Mouse (Mus musculus) right cerebral cortex, adult 2 months (tissue): ENCODE measurements around the gene Arhgef12.

Source experiments
- DNase-seq, 2 experiments: peaks; one replicate each; pipeline ENCODE4 v3.0.0; 2021 to 2022; ENCODE audit warnings: low spot score in 2 of 2

The Arhgef12 gene

DNA sequence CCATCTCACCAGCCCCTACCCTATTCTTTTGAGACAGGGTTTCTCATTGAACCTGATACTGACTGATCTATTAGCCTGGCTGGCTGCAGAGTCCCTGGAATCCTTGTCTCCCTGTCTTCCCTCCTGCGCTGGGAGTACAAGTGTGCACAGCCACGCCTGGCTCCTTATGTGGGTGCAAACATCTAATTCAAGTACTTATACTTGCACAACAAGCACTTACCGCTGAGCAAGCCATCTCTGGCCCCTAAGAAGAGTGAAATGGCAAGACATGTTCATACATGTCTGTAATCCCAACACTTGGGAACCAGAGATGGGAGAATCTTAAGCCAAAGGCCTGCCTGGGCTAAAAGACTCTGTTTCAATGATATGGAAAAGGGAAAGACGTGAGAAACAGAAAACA is 104.0 kb downstream of the Arhgef12 start:
- DNase-seq, result no peak

DNA sequence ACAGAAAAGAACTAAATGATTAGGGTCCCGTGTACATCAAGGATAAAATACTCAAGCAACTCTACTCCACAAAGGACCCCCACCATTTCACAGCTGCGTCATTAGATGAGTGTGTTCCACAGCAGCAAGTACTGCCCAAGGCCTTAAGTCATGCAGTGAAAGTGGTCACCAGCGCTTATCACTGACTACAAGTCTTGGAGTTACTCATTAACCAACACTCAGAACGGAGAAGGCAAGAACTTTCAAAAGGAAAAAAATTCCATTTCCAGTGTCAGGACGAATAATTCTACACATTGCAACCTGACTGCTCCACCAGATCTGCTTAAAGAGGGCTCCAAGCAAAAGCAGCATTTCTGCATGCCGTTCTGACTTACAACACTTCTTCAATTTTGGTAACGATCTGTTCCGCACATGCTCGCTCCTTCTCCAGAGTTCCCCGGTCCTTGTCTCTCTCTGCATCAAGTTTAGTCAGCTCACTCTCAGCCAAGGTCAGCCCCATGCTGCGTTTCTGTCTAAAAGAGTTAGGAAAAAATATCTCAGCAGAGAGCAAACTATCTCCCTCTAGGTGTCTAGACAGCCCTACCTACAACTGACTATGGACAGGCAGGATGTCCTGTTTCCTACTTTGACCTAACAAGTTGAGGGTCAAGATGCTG is 106.3 kb downstream of the Arhgef12 start:
- no peak for DNase-seq

DNA sequence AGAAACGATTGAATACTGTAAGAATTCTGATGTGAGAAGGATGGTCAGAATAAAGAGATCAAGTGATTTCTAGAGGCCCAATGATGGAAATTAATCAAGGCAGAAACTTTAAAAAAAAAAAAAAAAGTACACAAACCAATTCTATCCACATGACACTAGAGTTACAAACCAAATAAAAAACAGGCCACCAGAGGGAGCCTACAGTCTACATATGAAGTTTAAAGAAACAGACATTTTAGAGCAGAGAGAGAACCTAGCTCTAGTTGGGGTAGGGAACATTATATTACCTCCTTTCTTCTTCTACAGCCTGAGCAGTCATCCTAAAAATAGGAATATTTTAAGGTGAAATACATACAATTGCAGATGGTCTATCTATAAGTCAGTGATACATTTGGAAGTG is 107.0 kb downstream of the Arhgef12 start:
- DNase-seq, result peak; percentile 48 to 67

DNA sequence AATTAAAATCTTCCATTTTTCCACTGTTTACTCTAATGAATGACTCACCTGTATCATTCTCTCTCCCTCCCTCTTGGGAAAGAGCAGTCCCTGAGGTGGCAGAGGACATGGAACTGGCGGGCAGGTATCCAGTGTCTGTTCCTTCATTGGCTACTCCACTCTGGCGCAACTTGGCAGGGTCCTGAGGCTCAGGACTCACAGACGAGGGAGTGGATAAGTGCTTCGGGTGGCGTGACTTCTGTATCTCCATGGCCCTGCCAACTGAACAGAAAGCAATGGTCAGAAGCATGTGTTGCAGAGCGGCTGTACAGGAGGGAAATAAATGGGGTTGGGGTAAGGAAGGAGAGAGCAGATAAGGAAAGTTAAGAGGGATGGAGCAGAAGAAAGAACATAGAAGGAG is 109.5 kb downstream of the Arhgef12 start:
- no peak for DNase-seq

DNA sequence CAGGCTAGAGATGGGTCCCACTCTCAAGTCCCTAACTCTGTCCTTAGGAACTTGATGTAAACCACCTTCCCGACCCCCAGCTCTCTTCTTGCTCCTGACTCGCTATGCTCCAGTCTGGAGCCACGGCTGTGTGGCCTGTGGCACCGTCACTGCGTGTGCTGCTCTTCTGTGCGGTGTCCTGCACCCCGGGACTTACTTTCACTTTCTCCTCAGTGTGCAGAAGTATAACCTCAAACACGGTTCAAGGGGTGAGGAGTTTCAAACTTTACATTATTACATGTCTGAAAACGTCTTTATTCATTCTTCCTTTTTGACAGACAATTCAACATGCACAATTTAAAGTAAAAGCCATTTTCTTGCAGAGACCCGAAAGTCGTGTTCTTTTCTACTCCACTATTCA is 111.7 kb downstream of the Arhgef12 start:
- DNase-seq, result no peak

DNA sequence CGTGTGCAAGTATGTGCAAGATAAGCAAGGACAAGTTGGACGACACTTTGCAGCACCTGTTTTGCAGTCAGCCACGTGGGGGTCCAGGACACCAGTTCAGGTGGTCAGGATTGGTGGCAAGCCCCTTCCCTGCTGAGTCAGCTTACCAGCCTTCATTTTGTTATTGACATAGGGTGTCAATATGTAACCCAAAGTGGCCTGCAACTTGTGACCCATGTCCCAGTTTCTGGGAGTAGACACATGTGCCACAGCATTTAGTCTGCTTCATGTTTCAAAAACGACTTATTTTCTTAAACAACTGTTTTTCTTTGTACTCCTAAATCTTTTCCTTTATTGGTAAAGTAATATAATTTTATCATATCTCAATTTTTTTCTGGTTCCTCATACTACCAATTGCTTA is 112.3 kb downstream of the Arhgef12 start:
- DNase-seq, result no peak

DNA sequence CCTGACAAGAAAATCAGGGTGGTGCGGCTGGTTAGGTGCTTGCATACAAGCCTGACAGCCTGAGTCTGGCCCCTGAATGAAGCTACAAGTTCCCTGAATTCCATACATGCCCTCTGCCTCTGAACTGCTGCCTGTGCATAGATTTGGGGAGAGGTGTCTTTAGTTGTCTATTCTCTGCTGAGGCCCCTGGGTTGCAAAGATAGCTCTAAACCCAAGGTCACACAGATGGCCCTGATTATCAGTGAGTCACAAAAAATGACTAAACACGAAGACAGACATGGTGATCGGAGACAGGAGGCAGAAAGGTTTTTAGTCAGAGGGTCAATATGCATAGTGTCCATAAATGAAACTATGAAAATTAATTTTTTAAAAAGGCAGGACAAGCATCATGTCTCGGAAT is 113.4 kb downstream of the Arhgef12 start:
- DNase-seq, result no peak

DNA sequence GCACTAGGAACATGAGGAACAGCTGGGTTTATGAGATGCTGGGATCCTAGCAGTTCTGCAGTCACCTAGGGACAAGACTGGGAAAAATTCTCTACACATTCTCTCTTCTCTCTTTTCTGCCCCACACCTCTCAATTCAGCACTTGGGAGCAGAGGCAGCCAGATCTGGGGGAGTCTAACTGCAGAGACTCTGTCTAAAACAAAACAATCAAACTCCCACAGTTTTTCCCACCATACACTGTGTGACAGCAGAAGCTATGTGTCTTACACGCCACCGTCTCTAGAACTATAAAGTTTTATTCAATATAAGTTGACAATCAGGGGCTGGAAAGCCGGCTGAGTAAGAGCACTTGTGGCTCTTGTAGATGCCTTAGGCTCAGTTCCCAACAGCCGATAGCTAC is 119.1 kb downstream of the Arhgef12 start:
- peak; percentile 42 to 48 for DNase-seq

DNA sequence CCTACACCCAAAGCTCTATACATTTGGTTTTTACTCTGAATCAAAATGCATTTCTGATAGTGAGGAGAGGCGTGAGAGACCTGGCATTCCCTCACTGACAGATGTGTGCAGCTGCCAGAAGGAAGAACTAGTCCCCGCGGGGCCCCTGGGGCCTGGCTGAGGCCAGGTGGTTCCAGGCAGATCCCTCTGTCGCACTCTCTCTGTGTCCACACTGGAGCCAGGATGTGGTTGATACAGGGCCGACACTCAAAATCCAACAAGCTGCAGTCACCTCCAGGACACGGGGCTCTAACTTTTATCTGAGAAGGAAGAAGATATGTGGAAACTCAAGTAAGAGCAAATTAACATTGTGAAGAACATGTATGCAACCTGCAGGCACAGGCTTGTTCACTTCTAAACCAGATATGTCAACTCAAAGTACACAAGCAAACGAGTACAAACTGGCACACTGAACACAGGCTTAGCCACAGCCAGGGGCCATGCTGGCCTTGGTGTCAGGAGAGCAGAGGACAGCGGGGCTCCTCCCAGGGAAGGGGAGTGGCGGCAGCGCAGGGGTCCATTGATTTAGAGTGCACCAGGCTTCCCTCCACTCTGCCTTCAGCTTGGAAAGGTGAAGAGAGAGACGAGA is 138.0 kb downstream of the Arhgef12 start:
- no peak for DNase-seq

DNA sequence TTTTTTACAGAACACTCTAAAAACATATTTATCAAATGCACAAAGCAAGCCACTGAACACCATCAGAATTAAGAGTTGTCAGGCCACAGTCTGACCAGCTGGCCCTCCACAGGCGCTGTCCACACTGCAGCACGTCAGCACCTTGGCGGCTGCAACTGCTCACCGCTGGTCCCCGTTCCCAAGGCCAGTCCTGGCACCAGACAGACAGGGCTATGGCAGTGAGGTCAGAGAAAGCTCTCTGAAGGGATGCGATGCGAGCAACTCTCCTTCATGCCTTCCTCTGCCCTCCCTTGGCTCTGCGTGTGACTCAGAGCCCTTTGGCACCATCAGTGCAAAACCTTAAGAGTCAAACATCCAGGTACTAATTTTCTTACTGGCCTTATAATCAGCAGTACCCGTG is 139.3 kb downstream of the Arhgef12 start:
- no peak for DNase-seq

DNA sequence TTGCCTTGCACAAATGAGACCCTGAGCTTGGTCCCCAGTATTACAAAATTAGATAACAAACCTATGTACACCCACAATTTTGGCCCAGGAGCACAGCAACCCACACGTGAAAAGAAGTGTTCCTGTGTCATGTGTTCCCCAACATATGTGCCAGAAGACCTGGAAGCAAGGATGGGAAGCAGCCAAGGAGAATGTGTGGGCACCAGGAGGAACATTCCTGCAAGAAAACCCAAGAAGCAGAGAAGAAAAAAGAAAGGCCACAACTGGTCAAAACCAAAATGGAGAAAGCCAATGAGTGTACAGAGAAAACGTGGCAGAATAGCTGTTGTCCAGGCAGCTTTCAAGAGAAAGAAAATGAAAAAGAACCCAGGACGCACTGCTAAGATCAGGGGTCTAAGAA is 142.2 kb downstream of the Arhgef12 start:
- DNase-seq, result peak; percentile 20 to 42

DNA sequence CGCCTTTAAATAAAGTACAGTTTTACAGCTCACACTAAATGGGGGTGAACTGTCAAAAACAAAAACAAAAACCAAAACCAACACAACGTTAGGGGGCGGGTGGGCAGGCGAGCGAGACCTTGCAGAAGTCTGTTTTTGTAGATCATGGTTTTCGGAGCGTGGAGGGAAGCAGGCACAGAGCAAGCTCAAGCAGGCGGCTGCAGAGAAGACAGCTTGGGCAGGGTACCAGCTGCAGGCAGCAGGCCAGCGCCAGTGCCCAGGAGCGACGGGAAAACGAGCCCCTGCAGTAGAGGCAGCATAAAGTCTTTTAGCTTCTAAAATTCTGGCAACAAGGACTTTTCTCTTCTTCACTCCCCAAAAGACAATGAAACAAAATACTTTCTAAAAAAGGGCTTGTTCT is 142.7 kb downstream of the Arhgef12 start:
- DNase-seq, result peak; percentile 48 to 66

DNA sequence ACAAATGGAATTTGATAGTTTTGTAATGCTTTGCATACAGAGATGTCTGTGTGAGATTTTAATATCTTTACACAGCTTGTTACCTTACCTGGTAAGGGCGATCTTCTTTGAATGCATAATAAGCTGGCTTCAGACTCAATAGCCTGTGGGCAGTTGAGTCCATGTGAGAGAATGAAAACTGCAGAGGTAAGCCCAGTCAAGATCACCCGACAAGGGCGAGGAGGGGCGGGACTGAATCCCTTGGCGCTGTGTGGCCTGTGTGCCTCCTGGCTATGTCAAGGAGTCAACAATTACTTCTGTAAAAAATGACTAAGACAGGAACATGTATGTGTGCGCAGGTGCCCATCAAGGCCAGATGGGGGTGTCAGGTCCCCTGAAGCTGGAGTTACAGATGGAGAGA is 144.5 kb downstream of the Arhgef12 start:
- no peak for DNase-seq

DNA sequence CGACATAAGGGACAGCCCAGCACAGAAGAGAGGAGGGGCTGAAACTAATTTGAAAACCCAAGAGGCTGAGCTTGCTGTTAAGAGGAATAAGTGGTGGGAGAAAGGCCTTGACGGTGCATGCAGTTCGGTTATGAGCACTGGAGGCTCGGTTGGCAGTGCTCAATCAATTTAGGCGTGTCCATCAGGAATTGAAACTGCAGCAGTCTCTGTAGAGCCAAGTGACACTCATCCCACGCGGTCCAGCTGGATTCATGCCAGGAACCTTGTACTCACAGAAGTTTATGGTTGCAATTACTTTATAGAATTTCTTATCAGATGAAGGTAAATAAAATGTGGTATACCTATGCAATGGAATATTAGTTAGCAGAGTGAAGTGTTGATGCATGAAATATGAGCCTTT is 148.6 kb downstream of the Arhgef12 start:
- no peak for DNase-seq

DNA sequence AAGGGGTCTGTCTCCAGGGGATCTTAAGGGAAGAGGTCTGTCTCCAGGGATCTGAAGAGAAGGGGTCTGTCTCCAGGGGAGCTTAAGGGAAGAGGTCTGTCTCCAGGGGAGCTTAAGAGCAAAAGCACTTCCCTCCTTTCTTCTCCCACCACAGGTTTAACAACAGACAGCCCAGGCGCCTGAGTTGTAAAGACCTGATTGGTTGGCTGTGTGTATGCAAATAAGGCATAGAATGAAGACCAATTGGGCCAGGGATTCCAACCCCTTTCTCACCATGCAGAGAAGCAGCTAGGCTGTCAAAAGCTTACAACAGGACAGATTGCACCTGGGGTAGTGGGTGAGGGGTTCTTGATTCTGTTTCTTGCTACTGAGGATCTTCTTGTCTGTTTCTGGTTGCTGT is 158.7 kb downstream of the Arhgef12 start:
- no peak for DNase-seq

DNA sequence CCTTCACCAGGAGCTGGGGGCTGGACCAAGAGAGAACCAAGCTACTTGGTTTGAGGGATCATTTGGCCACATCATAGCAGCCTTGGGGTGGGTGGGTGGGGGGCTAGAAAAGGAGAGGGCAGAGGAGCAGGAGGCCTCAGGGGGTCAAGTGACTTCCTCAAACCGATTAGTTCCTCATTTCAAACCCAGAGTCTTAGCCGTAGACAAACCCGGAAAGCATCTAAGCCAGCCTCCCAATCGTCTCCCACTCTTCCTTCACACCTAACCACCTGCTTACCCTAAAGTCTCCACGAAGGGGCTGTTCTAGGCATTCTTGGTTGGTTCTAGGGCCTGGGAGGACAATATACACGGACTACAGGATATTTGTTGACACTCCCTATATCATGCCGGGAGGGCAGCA is 161.9 kb downstream of the Arhgef12 start:
- DNase-seq, result no peak

DNA sequence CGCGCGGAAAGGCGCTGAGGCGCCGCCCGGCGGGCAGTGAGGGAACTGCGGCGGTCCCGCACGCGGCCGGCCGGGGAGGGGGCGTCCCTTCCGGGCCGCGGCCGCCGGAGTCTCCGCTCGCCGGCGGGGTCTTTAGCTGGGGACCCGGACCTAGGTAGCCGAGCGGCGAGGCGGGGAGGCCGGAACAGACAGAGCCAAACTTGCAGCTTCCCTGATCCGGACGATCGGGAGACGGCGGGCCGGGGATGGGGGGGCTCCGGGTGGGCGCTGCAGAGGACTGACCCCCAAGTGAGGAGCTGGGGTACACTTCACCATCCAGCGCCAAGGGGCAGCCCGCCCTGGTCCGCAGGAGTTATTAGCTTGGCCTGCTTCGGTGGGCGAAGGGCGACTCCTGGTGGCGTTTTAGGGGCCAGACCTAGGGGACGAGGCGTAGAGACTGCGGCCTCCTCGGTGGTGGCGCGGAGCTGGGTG is 162.5 kb downstream of the Arhgef12 start:
- DNase-seq, result peak; percentile 87 to 91

DNA sequence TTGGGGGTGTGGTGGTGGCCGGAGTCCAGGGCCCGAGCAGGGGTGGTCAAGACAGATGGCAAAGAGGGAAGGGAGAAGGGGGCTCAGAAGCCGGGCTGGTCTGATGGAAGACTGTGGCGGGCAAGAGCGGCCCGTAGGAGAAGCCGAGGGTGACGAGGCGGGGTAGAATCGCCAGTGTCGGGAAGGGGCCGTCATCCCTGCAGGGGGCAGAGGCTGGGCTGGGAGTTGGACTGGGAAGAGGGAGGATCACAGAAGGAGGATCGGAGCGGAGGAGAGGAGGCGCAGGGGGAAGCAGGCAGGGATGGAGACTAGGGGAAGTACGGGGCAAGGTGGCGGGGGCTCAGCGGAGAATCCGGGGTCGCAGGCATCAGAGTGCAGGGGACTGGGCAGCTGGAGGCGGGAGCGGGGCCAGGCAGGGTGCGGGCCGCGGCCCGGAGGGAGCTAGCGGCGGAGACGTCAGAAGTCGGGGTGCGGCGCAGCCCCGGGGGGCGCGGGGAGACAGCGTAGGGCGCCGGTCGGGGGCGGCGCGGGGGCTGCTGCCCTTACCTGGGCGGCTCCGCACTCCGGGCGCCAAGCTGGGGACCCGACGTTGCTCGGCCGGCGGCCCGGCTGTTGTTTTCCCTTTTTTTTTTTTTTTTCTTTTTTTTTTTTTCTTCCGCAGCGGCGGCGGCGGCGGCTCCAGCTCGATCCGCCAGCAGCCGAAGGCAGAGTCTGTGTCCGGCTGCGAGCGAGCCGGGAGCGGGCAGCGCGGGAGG is 163.1 kb downstream of the Arhgef12 start, which contains the start of gene Grik4:
Gene Grik4 (minus strand): TSS at position 713 of the 755 bp plus-strand sequence.
- peak; percentile 21 to 31 for DNase-seq

DNA sequence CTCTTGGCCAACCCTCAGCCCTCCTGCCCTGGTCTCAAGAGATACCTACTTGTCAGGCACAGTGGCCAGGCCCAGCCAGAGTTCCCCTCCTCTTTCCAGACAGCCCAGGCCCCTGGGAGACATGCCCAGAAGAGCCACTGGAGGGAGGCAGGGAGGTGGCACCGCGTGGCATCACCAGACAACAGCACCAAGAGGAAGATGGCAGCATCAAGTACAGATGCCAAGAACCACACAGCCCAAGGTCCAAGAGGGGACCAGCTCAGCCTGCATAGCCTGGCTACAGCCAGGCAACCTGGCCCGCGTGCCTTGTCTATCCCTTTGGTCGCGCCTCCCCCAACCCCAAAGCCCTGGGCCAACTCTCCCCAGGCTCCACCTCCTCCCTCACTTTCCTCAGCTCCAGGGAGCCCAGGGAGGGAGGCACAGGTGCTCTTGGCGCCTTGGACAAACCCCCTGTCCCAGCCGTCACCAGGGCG is 163.9 kb downstream of the Arhgef12 start:
- peak; percentile 31 to 52 for DNase-seq

DNA sequence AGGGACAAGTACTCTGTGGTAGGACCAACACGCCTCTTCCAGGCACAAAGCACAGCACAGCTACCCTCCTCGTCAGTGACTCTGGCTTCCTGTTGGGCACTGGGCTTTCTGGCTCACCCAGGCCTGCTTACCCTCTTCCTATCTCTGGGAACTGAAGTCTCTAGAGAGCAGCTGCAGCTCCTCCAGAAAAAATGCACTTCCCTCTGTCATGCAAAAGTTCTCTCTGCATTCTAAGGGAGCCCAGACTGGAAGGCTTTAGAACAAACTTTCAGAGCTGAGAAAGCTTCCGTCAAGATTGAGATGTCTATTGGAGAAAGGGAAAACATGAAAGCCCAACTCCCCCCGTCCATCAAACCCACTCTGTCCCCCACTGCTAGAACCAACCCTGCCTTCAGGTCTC is 164.9 kb downstream of the Arhgef12 start:
- DNase-seq, result no peak

DNA sequence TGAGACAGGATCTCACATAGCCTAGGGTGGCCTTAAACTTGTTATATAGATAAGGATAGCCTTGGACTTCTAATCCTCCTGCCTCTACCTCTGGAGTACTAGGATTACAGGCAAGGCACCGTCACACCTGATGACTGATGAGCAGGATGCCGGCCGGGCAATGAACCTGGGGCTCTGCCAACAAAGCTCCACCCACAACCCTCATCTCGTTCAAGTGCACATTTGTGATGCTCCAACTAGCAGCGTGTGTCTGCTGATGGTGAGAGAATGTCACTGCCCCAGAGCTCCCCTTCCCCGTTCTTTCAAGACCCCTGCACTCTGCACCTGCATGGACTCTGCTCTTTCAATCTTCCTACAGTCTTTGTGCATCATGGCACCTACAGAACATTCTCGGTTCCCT is 174.9 kb downstream of the Arhgef12 start:
- no peak for DNase-seq

DNA sequence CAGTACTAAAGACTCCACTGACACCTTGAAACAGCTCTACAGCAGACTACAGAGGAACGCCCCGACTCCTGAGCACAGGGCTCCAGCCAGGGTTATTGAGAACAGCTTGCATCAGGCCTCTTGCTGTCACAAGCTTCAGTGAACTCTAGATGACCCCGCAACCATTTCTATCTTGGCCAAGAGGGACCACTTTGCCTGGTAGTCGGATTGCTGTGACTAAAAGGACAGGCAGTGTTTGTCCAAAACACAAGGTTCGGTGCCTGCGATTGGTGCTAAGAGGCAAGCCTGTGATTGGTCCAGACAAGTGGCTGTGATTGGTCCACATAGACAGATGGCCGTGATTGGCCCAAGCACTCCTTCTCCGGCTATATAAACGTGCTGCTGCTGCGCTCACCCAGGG is 179.5 kb downstream of the Arhgef12 start:
- DNase-seq, result no peak

DNA sequence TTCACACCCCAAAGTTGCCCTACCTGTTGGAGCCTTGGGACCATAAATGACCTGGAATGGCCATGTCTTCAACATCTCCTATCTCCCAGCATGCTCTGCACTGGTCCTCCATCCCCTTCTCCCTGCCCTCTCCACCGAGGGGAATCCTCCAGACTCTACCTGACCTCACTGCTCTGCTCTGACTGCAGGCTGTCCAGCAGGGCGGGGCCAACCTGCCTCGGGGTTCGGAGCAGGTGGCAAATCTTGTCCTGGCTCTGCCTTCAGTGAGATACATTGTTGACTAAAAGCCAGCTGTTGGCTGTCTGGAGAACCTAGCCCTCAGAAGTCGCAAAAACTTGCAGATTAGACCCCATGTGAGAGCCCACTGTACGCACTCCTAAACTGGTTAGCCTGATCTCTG is 180.5 kb downstream of the Arhgef12 start:
- DNase-seq, result no peak
